Mouse (Mus musculus) heart, postnatal 36 days (tissue): ENCODE measurements at regions not wholly inside any gene's neighbourhood (a gene's known extent, or its start where the extent isn't known, plus 50 kb on each side); places are given as distances from the start of the nearest gene placed in this dataset.

Experiments used
- DNase-seq, 2 experiments: peaks; one replicate each; pipeline ENCODE4 v3.0.0; 2021 to 2022
- intact Hi-C: fragments of 180-260 bp; cut with DNase I; formaldehyde crosslinking; loops from one replicate; pipeline ENCODE4 v1.15.1; 2025

DNA sequence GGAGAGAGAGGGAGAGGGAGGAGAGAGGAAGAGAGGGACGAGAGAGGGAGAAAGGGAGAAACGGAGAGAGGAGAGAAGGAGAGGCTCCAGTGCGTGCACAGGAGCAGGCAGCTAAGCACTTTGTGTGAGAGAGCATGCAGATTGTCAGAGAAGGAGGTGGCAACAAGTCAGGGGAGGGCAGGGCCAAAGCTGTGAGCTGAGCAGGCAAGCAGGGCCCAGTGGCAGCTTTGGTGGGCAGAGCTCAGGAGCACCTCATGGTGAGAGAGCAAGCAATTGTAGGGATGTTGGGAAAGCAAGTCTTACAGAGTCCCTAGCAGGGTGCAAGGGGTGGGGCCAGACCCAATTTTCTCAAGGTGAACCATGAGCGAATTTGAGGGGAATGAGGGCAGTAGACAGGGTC, 234.3 kb upstream of the Hey2 start:
- no peak for DNase-seq
- intact Hi-C loops: no loop called here

DNA sequence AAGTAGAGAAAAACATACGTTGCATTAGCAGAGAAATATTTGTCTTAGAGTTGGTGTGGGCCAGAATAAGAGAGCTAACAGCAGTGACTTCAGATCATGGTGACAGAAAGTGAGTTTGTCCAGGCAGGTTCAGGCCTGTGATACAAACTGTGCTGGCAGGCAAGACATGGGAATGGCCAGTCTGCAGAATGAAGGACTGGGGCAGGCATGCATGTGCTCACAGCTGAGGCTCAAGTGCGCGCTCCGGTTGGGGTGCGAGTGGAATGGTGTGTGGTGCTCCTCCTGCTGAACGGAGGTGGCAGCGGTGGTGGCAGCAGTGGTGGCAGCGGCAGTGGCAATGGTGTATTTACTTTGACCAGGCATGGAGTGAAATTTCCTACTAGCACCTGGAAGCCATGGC, 233.8 kb upstream of the Hey2 start:
- DNase-seq: no peak
- intact Hi-C loops: no loop called here

DNA sequence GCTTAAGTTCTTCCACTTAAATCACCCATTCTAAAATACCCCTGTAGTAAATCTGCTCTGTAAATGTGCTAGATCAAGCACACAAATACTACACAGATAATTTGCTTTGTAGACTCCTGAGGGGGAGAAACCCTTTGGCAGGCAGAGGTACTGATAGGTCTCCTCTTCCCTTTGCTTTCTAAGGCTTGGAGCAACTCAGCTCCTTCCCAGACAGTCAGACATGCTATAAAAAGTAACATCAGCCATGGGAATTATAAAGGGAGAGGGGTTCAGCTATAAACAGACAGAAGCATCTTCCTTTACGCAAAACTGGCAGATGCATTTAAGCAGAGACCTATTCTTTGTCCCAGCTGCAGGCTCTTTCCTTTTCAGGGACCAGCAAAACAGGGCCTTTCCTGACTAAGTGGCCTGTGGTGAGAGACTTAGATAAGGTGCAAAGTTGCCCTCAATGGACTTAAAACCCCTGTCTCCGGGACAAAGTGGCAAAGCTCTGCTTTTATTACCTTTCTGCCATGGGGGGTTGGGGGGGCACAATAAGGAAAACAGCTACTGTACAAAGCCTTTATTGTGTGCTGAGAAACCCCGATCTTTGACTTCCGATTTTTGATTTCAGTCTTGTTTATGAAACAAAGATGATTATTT, 231.5 kb upstream of the Hey2 start:
- no peak for DNase-seq
- intact Hi-C loops: no loop called here

DNA sequence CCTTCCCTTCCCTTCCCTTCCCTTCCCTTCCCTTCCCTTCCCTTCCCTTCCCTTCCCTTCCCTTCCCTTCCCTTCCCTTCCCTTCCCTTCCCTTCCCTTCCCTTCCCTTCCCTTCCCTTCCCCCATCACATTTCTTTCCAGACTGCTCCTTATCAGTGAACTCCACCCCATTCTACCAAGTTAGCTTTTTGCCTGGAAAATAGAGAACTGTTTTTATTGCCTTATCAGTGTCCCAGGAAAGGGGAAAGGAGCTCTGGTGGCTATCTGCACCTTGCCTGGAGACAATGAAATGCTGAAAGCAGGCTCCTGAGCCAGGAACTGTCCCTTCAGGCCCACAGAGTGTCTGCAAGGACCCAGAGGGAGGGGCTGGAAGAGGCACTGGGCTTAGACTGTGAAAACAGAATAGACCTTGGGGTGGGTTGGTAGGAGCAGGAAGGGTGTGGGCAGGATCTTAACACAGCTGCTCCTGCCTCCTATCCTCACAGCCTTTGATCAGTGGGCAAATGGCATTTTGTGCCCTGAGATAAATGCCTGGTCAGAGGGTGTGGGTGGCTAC, 226.1 kb upstream of the Hey2 start:
- DNase-seq: no peak
- intact Hi-C loops: no loop called here

DNA sequence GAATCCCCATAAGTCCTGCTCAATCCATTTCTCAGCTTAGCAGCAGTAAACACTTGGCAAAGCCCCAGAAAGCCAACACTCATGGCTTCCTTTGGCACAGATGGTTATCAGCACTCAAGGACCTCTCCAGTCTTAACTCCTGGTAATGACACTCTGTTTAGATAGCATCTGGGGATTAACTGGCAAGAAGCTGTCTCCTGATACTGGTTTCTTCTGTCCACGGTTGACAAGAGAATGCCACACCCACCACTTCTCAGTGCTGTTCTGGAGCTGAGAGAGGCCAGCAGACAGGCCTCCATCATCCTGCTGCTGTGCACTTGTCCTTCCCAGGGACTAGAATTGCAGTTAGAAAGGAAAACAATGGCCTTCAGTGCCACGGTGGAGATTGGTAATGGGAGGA, 220.1 kb upstream of the Hey2 start:
- intact Hi-C loops: no loop called here
- no peak for DNase-seq

DNA sequence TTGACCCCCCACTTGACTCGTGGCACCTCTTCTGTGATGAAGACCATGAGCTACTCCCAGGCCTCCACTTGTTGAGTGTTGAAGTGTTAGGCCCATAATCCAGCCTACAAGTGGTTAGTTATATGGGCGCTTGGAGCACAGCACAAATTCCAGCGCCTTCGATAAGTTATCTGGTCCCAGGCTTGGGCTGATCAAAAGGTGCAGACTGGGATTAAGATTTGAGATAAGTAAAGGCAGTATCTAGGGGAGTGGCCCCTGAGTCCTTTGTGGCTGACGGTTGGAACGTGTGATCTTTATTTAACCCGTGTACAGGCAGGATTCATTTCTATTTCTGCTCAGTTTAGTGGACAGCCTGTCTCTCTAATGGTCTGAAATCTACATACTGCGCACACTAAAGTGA, 210.7 kb upstream of the Hey2 start:
- no peak for DNase-seq
- intact Hi-C loops: no loop called here

DNA sequence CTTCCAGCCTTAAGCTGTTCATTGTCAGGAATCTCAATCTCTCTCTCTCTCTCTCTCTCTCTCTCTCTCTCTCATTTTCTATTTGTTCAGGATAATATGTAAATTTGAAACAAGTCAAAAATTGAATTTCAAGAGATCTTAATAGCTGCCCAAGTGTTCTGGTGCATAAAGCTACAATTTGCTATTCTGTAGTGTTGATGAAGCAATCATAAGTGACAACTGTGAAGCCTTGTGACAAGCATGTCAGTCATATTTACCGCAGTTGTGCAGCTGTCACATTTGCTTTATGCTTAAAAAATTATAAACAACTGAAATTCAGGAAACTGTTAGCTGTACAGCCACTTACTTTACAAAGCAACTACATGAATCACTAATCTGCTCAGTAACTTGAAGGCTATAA, 208.6 kb upstream of the Hey2 start:
- intact Hi-C loops: no loop called here
- no peak for DNase-seq

DNA sequence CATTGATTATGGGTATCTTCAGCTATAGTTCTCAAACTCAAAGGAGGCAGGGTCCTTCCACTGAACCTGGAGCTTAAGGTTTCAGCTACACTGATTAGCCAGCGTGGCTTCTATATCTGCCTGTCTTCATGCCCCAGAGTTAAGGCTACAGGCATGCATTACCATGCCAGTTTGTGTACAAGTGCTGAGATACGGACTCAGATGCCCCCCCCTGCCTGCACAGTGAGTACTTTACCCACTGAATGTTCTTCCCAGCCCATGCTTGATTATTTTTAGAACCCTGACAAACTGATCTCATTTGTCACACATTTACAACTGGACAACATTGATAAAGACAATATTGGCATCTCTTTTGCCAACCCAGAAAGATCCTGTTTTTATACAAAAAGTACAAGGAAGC, 206.8 kb upstream of the Hey2 start:
- intact Hi-C loops: no loop called here
- DNase-seq: no peak

DNA sequence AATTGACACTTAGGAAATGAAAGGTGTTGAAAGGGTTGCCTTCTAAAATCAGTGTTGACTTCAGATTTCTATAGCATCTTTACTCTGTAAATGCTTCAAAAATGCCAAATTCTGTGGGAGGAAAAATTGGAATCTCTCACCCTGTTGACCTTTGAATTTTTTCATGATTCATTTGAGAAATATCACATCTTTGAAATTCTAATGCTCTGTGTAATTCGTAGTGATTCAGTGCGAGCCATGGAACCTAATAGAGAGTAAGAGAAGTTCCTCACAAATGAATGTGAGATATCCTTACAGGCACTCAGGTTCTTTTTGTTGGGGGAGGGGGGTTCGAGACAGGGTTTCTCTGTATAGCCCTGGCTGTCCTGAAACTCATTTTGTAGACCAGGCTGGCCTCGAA, 193.0 kb upstream of the Hey2 start:
- intact Hi-C loops: no loop called here
- DNase-seq: no peak

DNA sequence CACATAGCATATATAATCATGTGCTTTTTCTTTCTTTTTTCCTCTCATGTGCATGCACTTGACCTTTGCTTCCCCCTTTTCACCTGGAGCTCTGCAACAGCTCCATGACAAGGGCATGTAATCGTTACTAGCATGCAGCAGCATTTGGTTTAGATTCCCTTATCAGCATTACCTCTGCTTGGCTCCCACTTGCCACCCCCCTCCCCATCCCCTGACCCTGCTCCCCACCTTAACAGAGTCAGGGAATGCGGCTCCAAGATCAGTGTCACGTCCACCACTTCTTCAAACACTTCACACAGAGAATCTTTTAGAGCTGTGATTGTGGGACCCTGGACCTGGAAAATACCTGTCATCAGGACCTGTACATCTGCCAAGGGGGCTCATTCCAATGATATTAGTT, 192.2 kb upstream of the Hey2 start:
- intact Hi-C loops: no loop called here
- no peak for DNase-seq

DNA sequence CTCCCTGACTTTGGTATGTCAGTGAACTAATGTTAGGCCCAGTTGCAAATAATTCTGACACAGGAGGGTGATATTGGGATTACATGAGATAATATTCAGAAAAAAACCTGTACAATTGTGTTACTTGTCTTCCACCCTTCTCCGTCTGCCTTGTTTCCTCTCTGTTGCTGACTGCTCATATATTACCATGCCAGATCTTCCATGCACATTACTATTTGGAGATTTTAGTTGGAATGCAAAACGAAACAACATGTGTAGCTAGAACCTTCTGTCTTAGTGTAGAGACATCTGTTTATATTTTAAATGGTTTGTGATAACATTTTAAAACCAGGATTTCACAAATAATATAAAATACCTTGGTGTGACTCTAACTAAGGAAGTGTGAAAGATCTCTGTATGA, 188.1 kb upstream of the Hey2 start:
- DNase-seq: no peak
- intact Hi-C loops: no loop called here

DNA sequence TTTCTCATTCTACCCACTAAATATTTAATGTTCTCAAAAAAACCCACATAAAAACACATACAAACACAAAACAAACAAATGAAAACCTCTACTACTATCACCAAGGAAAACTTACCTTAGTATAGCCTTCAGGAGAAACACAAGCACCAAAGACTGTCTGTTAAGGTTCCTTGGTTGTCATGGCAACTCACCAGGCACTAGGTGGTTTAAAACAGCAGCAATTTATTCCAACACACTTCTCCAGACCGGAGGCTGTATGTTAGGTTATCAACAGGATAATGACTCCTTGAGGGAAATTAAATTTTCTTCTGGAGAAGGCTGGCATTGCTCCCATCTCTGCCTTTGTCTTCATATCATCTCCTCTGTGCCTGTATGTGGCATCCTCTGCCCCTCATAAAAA, 183.8 kb upstream of the Hey2 start:
- intact Hi-C loops: no loop called here

DNA sequence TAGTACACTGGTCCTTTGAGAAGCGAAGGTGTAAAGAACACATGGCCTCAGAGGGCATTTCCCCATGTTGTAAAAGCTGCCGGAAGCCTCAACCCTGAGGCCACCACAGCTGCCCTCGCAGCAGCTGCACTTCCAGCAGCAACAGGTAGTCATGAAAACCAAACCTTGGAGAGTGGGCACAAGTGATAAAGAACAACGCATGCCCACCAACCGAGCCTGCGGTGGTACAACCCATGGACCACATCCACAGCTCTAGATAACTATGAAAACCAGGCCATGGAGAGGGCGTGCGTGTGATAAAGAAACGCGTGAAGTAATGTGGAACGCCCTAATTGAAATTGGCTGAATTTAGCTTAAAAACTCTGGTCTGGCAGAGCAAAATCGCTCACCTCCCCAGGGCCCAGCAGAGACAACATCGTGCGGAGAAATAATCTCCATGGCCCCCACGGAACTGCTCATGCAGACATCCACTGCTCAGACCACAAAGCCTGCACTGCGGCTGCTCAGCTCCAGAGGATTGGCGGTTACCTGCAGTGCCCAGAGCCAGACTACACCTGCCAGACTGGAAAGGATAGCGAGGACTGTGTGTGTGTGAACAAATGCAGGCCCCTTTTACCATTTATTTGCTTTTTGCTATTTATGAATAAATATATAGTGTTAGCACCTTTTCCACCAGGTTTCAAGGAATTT, 170.2 kb upstream of the Hey2 start:
- intact Hi-C loops: no loop called here
- DNase-seq: no peak

More for the DNA sequence above, 183.8 kb upstream of the Hey2 start:
- DNase-seq: no peak

DNA sequence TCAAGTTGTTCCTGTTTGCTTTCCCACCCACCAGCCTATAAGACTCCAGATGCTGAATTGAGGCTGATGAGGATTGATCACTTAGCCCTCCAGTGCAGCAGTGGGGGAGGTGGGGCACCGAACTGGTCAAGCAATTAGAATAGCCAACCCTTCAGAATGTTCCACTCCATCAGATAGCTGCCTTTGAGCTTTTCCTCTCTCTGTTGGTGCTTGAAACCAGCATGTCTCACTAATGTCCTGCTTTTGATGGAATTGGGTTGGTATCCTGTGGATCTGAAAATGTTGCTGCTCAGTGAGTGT, 167.3 kb upstream of the Hey2 start:
- DNase-seq: no peak
- intact Hi-C loops: no loop called here

DNA sequence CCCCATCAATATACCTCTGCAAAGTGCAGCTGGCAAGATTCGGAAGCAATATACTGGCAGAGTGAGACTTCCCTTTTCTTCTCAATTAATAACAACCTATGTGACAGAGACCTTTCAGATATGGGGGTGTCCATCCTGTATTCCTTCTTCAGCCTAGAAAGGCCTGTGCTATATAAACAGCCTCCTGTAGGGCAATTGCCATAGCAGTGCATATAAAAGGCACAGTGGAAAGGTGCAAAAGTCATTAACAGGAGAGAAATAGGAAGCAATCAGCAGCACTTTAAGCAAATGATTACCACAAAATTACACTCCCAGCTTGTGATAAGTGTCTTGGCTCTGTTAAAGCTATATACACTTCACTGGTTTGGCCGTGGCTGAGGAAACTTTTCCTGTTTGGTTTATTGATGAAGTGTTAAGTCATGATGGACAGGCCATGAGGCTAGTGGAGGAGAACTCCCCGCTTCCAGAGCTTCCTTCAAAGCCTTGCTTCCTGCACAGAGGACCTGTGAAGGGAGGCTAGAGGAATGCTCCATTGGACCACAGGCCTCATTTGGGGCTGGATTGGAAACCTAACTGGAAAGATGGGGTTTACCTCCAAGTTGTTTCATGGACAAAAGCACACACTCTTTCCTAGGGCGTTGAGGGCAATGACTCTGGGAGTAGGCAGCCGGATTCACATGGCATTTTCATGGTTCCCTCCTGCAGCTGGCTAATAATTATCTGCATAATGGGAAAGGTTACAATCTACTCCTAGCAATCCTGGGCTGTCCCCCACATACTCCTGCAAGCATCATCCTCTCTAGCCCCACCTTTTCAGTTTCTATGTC, 166.7 kb upstream of the Hey2 start:
- intact Hi-C loops: no loop called here

DNA sequence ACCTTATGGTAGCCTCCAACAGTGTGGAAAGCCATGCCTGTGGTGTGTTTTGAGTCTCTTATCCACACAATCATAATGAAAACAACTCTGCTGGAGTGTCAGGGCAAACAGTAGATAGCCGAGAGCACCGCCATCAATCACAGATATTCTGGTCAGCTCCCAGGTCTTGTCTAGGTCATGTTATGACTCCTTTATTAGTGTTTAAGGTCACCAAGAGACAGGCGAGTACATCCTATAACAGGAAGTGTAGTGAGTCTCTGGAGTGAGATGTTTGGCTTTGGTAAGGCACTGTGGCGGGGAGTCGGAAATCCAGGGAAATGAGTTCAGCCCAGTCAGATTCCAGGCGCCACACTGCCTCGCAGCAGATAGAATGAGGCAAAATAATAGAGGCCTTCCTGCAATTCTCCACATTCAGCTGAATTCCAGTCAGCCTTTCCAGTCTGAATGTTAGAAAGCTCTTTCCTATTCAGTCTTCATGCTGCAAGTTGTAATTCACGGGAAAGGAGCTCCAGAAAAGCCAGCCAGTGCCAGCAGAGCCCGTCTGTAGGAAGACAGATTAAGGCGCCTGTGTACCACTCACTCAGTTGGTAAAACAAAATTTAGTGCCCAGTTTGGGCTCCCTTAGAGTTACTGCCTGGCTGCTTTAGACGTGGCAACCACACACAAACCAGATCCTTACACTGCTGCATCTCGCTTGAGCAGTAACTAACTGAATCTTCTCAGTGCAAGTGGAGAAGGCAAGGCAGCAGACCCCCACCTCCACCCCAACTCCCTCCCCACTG, 155.8 kb upstream of the Hey2 start:
- intact Hi-C loops: no loop called here
- no peak for DNase-seq

More for the DNA sequence above, 166.7 kb upstream of the Hey2 start:
- DNase-seq: no peak

DNA sequence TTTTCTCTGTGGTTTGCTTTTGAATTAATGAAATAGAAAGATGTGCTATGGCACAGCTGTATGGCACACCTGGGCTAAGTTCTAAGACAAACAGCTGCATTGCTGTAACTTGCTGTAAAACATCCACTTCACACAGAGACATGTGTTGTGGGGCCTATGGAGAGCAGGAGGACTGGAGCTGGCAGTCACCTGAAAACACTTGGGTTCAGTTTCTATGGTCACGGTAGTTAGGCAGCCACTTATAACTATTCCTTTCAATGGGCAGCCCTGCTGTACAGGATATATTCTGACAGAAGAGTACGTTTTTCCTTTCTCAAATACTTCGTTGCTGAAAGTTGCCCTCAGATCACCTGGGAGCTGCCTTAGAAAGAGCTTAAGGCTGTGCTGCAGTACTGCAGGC, 149.6 kb upstream of the Hey2 start:
- intact Hi-C loops: no loop called here
- DNase-seq: no peak

DNA sequence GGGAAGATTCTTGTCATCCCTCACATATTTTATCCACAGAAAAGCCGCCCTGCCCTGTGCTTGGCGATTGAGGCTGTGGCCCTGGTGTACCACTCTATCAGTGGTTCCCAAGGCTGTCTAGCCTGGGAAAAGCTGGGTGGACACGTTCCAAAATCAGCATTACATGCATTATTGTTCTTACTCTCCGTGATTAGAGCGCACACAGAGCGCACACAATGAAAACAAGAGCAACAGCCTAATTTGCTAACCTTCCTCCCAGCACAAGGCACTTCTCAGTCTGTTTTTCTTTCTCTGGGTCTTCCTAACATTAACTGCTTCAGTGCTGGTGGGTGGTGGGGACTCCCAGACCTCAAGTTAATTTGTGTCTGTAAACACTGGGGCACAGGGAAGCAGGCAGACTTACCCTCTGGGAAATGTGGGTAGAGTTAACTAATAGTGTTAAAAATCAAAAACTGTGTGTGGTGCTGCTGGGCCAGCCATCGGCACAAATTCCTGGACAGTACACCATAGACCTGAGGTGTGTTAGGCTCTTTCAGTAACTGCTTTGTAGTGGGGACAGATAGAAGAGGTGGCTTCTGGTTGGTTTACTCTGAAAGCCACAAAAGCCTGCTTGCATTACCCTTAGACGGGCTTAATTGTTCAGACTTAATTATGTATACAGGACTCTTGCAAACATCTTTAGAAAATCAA, 137.8 kb upstream of the Hey2 start:
- DNase-seq: peak; percentile 7 to 8
- intact Hi-C loops: no loop called here

DNA sequence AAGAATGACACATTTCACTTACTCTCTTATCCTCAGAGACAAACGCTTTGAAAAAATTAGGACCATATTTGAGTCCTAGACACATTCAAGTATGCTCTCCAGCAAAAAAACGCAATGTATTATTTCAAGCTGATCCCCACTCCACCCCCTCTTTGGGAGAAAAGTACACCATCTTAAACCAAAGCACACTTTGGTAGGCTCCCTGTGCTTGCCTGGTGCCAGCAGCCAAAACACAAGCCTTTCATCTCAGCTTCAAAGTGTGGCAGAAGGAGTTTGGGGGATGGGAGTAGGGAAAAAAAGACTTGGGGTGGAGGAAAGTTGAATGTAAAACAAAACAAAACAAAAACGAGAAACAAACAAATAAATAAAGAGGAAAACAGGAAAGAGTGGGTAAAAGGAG, 137.2 kb upstream of the Hey2 start:
- intact Hi-C loops: no loop called here
- DNase-seq: no peak

DNA sequence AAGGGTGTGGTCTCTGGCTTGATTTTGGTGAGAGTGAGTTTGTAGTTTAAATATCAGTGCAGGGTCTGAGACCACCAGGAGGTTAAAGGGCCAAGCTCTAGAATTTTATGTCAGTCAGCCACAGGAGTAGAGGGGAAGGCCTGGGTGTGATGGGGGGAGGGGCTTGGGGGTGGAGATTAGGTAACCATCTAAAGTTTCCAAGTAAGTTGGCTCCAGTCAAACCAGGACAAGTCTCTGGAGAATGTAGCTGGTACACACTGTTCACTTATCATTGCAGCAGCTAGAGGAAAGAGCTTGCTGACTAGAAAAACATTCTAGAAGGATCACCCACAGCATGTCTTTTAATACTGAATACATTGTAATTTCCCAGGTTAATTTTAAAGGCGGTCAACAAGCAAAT, 123.6 kb upstream of the Hey2 start:
- no peak for DNase-seq
- intact Hi-C loops: no loop called here

DNA sequence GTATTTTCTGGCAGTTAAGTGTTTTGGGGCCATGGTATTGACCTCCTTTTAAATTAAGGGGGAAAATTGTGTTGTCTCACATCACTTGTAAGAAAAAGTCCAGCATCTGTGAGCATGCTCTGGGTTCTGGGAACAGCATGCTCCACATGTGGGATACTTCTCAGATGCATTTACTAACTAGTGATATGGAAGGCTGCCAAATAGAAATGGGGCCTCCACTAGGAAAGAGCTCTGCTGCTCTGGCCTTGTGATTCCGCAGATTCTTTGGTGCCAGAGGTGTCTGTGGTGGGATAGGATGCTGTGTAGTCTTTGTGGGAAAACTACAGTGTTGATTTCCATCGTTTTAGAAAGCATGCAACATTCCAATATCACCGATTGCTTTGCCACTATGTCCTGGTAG, 111.2 kb upstream of the Hey2 start:
- no peak for DNase-seq

More for the DNA sequence above, 111.2 kb upstream of the Hey2 start:
- intact Hi-C loops: no loop called here
